Mouse (Mus musculus): Measurements from ENCODE around the gene Ppm1n. TPM values are rescaled to one million over a fixed set of nuclear protein-coding genes. Genes with fewer than 3 reads are reported as not detected.
A peak's percentile ranks its signal among the peaks of the same experiment; 100 is the strongest.

Ppm1n gene
- polyA plus RNA-seq, 1 experiment from 2014 or later: not detected

DNA sequence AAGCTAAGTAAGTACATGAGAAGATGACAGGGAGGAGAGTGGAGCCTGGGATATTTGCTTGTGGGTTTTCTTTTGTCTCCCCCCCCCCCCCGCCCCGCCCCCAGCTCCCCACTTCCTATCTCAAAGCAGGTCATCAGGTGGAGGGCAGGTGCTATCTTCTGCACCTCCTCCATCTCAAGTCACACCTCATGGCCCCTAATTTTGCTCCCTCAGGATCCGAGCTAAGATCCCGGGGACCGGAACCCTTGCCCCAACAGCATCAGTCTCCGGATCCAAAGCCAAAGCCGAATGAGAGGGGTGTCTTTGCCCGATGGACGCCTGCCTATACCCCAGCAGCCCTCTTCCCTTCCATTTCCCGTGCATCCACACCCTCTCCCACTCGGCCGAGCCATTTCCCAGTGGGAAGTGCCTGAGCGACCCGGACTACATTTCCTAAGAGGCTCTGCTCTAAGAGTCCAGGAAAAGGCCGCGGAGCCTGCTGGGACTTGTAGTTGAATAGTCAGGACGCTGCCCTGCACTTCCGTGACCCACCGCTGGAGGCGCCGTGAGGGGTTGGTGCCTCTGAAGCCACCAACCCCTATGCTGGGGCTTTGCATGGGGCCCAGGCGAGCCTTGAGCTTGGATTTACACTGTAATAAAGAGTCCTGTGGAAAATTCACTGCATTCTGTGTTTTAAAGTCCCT lies 15.8 kb upstream of the Ppm1n start:
- Histone ChIP-seq H3K9ac (replicated peaks) (no peak overlapping the region), H3K27ac (ENCODE audit: low read depth) (no peak overlapping the region), H3K27me3 (ENCODE audit: insufficient read depth, low read length) (no peaks in the 10 kb centered on the region), H3K4me2 (ENCODE audit: low read depth, low read length) (peak overlapping the region; percentile 76), H3K9me3 (ENCODE audit: low read length) (no peaks in the 10 kb centered on the region), H3K4me3 (ENCODE audit: low read depth, low read length) (peak overlapping the region; percentile 41), H3K36me3 (replicated peaks; ENCODE audit: insufficient read depth, low read length) (no peaks in the 10 kb centered on the region), H3K4me1 (ENCODE audit: insufficient read depth) (peaks cover 15% of the 10 kb centered on the region)
- TF ChIP-seq CTCF (IDR thresholded peaks at IDR 0.05; ENCODE audit: low read depth): peak; percentile 91
- no peak for TF ChIP-seq EP300 (IDR thresholded peaks at IDR 0.05; ENCODE audit: low read depth)
- peak; percentile 72 for ATAC-seq
- WGBS (ENCODE audit: insufficient replicate concordance): 8% methylated on average over 20 of the region's 22 CpGs
- peak; percentile 95 for DNase-seq

DNA sequence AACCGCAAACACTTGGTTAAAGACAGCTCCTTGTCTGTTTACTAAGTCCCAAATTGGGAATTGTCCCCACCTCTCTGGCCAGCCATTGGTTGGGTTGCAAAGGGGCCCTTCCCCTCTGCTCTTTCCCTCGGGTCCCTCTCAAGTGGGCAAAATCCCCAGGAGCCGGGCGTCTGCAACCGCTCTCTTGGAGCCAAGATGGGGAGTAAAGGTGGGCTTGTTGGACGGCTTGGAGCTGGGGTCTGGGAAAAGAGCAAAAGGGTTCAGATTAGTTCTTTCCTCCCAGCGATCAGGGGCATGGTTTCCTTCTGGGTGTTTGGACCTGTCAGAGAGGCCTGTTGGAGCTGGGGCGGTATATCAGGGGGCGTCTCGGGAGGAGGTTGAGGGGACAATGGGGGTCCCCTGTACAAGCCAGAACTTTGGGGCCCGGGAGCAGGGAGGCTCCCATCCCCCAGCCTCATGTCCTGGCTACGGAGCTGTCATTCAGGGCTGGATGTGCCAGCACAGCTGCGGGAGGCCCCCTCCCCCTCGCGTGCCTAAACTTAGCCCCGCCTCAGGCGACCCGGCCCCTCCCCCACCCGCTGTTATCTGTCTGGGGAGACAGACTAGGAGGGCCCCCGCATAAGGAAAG lies 11.2 kb upstream of the Ppm1n start:
- DNase-seq: peak; percentile 58
- 3% methylated on average over 20 of the region's 20 CpGs for whole genome bisulfite sequencing (ENCODE audit: insufficient replicate concordance)
- Histone ChIP-seq H3K9me3 (ENCODE audit: low read length) (no peaks in the 10 kb centered on the region), H3K4me2 (ENCODE audit: low read depth, low read length) (peak overlapping the region; percentile 75), H3K9ac (replicated peaks) (peak overlapping the region; percentile 46), H3K27me3 (ENCODE audit: insufficient read depth, low read length) (0 out of 2 replicates have a peak, but pooled peaks cover 3% of the 10 kb centered on the region), H3K4me1 (ENCODE audit: insufficient read depth) (peaks cover 15% of the 10 kb centered on the region), H3K27ac (ENCODE audit: low read depth) (0 out of 2 replicates have a peak overlapping the region, but pooled peaks have one; percentile 16), H3K36me3 (replicated peaks; ENCODE audit: insufficient read depth, low read length) (no peaks in the 10 kb centered on the region), H3K4me3 (ENCODE audit: low read depth, low read length) (peak overlapping the region; percentile 44)
- peak; percentile 55 for ATAC-seq
- TF ChIP-seq CTCF (IDR thresholded peaks at IDR 0.05; ENCODE audit: low read depth) (no peak), EP300 (IDR thresholded peaks at IDR 0.05; ENCODE audit: low read depth) (no peak)

DNA sequence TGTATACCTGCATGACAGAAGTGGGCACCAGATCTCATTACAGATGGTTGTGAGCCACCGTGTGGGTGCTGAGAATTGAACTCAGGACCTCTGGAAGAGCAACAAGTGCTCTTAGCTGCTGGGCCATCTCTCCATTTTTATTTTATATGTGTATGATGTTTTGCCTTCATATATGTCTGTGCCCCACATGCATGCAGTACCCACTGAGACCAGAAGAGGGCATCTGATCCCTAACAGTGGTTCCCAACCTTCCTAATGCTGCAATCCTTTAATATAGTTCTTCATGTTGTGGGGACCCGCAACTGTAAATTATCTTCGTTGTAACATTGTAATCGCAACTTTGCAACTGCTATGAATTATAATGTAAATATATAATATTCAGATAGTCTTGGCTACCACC lies 4.9 kb upstream of the Ppm1n start:
- peak; percentile 80 for DNase-seq
- no peak overlapping the region for H3K4me3 ChIP-seq (ENCODE audit: low read depth, low read length)
- H3K9me3 ChIP-seq (ENCODE audit: low read length): no peaks in the 10 kb centered on the region
- peaks cover 31% of the 10 kb centered on the region for H3K27me3 ChIP-seq (ENCODE audit: insufficient read depth, low read length)
- no peak overlapping the region for H3K27ac ChIP-seq (ENCODE audit: low read depth)
- no peak for ATAC-seq
- peaks cover 9% of the 10 kb centered on the region for H3K4me1 ChIP-seq (ENCODE audit: insufficient read depth)
- WGBS (ENCODE audit: insufficient replicate concordance): 30% methylated on average over 4 of the region's 4 CpGs
- TF ChIP-seq EP300 (IDR thresholded peaks at IDR 0.05; ENCODE audit: low read depth) (no peak), CTCF (IDR thresholded peaks at IDR 0.05; ENCODE audit: low read depth) (peak; percentile 90)
- no peak overlapping the region for H3K4me2 ChIP-seq (ENCODE audit: low read depth, low read length)
- no peaks in the 10 kb centered on the region for H3K36me3 ChIP-seq (replicated peaks; ENCODE audit: insufficient read depth, low read length)
- no peak overlapping the region for H3K9ac ChIP-seq (replicated peaks)

DNA sequence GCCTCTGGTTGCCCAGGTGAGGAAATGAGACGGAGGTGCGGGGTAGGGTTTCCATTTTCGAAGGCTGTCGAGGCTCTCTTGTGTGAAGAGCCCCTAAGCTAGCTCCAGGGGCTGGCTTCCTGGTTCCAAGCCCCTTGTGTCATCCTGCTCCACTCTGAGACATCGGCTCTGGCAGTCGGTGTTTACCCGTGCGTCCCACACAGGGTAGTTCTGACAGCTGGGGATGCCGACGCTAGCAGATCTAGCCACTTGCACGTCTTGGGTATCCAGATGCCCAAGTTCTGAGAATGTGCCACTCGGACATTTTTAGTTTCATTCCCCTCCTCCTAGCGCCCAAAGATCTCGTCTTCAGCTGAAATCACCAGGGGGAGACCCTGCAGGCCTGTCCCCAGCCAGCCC lies 3.5 kb upstream of the Ppm1n start:
- H3K27me3 ChIP-seq (ENCODE audit: insufficient read depth, low read length): peaks cover 45% of the 10 kb centered on the region
- TF ChIP-seq CTCF (IDR thresholded peaks at IDR 0.05; ENCODE audit: low read depth): no peak
- H3K4me2 ChIP-seq (ENCODE audit: low read depth, low read length): peak overlapping the region; percentile 85
- no peak overlapping the region for H3K4me3 ChIP-seq (ENCODE audit: low read depth, low read length)
- no peak for DNase-seq
- H3K27ac ChIP-seq (ENCODE audit: low read depth): no peak overlapping the region
- no peaks in the 10 kb centered on the region for H3K9me3 ChIP-seq (ENCODE audit: low read length)
- peaks cover 9% of the 10 kb centered on the region for H3K4me1 ChIP-seq (ENCODE audit: insufficient read depth)
- ATAC-seq: no peak
- H3K36me3 ChIP-seq (replicated peaks; ENCODE audit: insufficient read depth, low read length): no peaks in the 10 kb centered on the region
- H3K9ac ChIP-seq (replicated peaks): no peak overlapping the region
- 37% methylated on average over 14 of the region's 14 CpGs for WGBS (ENCODE audit: insufficient replicate concordance)

DNA sequence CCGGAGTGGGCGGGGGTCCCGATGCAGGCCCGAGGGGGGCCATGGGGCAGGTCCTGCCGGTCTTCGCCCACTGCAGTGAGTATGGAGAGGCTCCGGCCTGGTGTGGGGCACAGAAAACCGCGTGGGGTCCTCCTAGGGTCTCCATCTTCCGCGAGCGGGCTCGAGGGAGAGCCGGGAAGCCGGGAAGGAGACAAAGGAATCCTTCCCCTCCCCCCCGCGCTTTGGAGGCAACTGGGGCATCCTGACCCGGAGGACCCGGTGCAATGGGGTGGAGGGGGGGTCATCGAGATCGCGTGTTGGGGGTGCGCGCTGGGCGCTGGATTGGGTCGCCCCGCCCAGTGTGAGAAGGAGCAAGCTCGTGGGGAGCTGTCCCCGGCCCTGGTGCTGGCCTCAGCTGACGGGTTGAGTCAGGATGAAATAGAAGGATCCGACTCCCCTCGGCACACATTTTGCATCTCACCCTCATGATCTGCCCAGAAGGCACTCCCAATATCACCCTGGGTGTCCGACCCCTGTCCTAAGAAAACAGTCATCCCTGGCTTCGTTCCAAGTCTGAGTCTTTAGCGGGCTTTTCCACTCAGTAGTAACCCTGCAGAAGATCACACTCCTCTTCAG lies 3.0 kb upstream of the Ppm1n start:
- H3K9me3 ChIP-seq (ENCODE audit: low read length): no peaks in the 10 kb centered on the region
- H3K4me1 ChIP-seq (ENCODE audit: insufficient read depth): peaks cover 9% of the 10 kb centered on the region
- H3K9ac ChIP-seq (replicated peaks): no peak overlapping the region
- no peak for TF ChIP-seq EP300 (IDR thresholded peaks at IDR 0.05; ENCODE audit: low read depth)
- TF ChIP-seq CTCF (IDR thresholded peaks at IDR 0.05; ENCODE audit: low read depth): no peak
- peak overlapping the region; percentile 85 for H3K4me2 ChIP-seq (ENCODE audit: low read depth, low read length)
- no peak overlapping the region for H3K27ac ChIP-seq (ENCODE audit: low read depth)
- no peaks in the 10 kb centered on the region for H3K36me3 ChIP-seq (replicated peaks; ENCODE audit: insufficient read depth, low read length)
- peak; percentile 66 for ATAC-seq
- peak; percentile 76 for DNase-seq
- peaks cover 50% of the 10 kb centered on the region for H3K27me3 ChIP-seq (ENCODE audit: insufficient read depth, low read length)
- H3K4me3 ChIP-seq (ENCODE audit: low read depth, low read length): peak overlapping the region; percentile 40
- 2% methylated on average over 28 of the region's 35 CpGs for WGBS (ENCODE audit: insufficient replicate concordance)

DNA sequence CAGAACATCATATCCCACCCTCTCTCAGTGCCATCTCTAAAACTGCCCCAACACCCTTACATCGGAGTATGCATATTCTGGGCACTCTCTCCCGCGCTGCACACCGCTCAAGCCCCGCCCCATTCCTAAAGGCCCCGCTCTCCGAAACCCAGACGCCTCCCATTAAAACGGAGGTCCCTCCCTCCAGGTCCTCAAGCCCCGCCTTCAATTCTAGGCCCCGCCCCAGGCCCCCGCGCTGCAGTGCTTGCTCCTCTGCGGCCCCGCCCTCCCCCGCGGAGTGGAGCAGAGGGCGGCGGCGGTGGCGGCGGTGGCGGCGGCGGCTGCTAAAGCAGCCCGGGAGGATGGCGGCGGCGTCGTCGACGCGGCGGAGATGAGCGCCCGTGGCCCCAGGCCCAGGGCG lies 2.5 kb upstream of the Ppm1n start, which contains the start of gene Rtn2:
Gene Rtn2 (plus strand): TSS at position 240 of the 400 bp plus-strand sequence.
- Histone ChIP-seq H3K4me3 (ENCODE audit: low read depth, low read length) (peak within 1 kb of the TSS; percentile 40), H3K4me1 (ENCODE audit: insufficient read depth) (peaks cover 9% of the 10 kb centered on the region), H3K9ac (replicated peaks) (no peak within 1 kb of the TSS), H3K36me3 (replicated peaks; ENCODE audit: insufficient read depth, low read length) (no peaks in the 10 kb centered on the region), H3K9me3 (ENCODE audit: low read length) (no peaks in the 10 kb centered on the region), H3K4me2 (ENCODE audit: low read depth, low read length) (peak within 1 kb of the TSS; percentile 85), H3K27me3 (ENCODE audit: insufficient read depth, low read length) (peaks cover 55% of the 10 kb centered on the region), H3K27ac (ENCODE audit: low read depth) (no peak within 1 kb of the TSS)
- TF ChIP-seq EP300 (IDR thresholded peaks at IDR 0.05; ENCODE audit: low read depth) (no peak), CTCF (IDR thresholded peaks at IDR 0.05; ENCODE audit: low read depth) (no peak)
- peak; percentile 91 for ATAC-seq
- peak; percentile 92 for DNase-seq
- under 1% methylated on average over 26 of the region's 37 CpGs for WGBS (ENCODE audit: insufficient replicate concordance)

Data from liver, postnatal 0 days (tissue).